Mouse (Mus musculus) layer of hippocampus, postnatal 14 days (tissue): ENCODE data around the gene Agxt. TPM values are rescaled to one million over a fixed set of nuclear protein-coding genes. Genes with fewer than 3 reads are reported as not detected.

ENCODE experiments used
- DNase-seq, 2 experiments: peaks; one replicate each; pipeline ENCODE4 v3.0.0; 2021 to 2022; ENCODE audit warnings: low spot score in 2 of 2, mixed read lengths in 1 of 2
- total RNA-seq, 2 experiments: library from RNA; stranded (reverse); gene quantifications; 2 replicates each; pipeline ENCODE4 v1.2.3; 2021

Gene Agxt
- total RNA-seq, 2 experiments from 2014 or later: not detected

DNA sequence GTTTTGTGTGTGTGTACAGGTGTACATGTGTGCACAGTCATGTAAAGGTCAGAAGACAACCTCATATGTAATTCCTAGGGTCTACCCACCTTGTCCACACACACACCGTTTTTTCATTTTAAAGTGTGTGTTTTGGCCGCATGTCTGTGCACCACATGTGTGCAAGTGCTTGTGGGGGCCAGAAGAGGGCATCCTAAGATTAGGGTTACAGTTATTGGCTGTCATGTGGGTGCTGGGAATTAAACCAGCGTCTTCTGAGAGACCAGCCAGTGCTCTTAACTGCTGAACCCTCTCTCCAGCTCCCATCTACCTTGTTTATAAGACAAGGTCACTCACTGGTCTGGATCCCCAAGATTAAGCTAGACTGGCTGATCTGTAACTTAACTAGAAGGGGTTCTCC, 59.9 kb downstream of the Agxt start:
- no peak for DNase-seq

Other genes with a start within 250 kb of the Agxt start
- gene Ankmy1, start 232.3 kb upstream of the Agxt start, total RNA-seq: under 1 TPM; 0.19 to 0.25 TPM
- gene Dusp28, start 228.3 kb upstream of the Agxt start, total RNA-seq: 1 to 10 TPM; 8.1 to 9.6 TPM
- 10 to 100 TPM; 40.1 to 46.9 TPM for gene Rnpepl1, start 224.5 kb upstream of the Agxt start, total RNA-seq
- gene Capn10, start 200.9 kb upstream of the Agxt start, total RNA-seq: 10 to 100 TPM; 45.5 to 51.1 TPM
- gene Gpr35, start 184.4 kb upstream of the Agxt start, total RNA-seq: 1 to 10 TPM in 1 of 2 experiments, under 1 TPM in 1; 0.45 to 1.0 TPM
- not detected for gene Aqp12, start 128.9 kb upstream of the Agxt start, total RNA-seq
- gene Kif1a, start 33.3 kb upstream of the Agxt start, total RNA-seq: 100 to 1,000 TPM; 709 to 747 TPM
- not detected for gene 2310007B03Rik, start 25.7 kb downstream of the Agxt start, total RNA-seq
- 1 to 10 TPM in 1 of 2 experiments, under 1 TPM in 1; 0.31 to 1.0 TPM for gene Crocc2, start 33.5 kb downstream of the Agxt start, total RNA-seq
- 1 to 10 TPM; 5.7 to 8.5 TPM for gene Sned1, start 100.6 kb downstream of the Agxt start, total RNA-seq
- 10 to 100 TPM; 20.6 to 23.4 TPM for gene Mterf4, start 170.7 kb downstream of the Agxt start, total RNA-seq
- 10 to 100 TPM; 57.5 to 64.3 TPM for gene Ppp1r7, start 207.6 kb downstream of the Agxt start, total RNA-seq
- gene Pask, start 208.2 kb downstream of the Agxt start, total RNA-seq: 1 to 10 TPM; 5.2 to 6.7 TPM
- gene Ano7, start 238.7 kb downstream of the Agxt start, total RNA-seq: under 1 TPM; 0.10 to 0.37 TPM